Mouse (Mus musculus): ENCODE measurements around the gene Lrrc45.

The Lrrc45 gene

DNA sequence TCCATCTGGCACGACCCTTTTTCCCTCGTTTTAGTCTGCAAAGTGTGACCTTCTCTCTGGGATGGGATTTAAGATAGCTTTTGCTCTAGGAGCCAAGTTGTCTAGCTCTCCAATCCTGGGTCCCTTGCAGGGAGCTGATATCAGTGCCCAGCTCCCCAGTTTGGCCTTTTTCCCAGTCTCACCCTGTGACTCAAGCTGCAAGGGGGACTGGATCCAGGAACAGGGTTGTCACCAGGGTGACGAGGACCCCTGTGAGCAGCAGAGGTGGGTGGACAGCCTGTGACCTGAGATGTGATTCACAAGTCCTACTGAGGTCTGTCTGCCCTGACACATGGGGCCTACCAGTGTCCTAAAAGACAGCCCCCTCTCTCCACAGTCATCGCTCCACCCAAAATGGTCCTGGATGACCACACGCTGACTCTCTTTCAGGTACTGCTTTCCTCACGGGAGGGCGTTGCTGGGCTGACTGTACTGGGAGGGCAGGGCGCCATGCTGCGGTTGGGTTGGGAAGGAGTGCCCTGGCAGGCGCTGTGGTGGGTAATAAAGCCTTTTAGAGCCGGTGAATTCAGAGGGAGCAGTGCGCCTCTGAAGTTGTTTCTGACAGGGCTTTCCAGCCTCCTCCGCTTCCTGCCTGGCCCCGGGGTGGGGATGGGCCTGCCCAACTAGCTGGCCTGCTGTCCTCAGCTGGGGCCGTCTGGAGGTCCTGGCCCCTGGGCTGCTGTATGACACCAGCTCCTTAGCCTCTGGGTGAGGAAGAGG lies 9.8 kb upstream of the Lrrc45 start:
- in situ Hi-C loops (cut with MboI, MseI) = no loop called here

DNA sequence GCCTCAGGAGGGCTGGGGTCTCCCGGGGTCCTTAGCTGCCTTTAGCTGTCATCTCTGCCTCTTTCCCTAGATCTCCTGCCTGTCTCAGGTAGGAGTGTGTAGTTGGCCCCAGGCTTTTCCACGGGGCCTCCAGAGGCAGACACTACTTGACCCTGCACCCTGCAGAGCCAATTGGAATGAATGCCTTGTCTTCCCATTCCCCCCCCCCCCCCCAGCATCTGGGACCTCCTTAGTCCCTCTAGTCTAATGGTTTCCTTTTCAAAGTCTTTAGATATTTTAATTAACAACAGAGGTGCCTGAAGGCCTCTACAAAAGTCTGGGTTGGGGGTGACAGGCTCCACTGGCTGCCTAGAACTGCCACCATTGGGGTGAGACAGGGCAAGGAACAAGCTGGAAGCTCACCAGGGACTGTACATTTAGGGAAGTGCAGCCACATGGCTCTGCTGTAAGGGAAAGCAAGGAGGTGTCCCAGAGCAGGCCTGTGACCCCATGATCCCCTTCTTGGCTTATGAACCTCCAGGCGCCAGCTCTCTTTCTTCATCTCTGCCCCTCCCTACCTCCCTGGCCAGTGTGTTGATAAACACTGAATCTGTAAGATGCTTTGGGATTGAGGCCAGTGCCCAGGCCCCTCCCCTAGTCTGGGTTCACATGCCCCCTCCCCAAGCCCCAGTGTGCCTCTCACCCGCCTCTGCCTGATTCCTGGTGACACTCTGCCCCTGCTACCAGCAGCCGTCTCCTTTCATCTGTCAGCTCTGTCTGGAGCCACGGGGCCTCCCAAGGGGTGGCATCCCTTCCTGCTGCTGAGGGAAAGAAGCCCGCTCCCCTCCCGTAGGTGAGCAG lies 9.0 kb upstream of the Lrrc45 start:
- in situ Hi-C loops (cut with MboI, MseI) = no loop called here

GRCm38 (mm10) chr11:120706120-120706519 lies 7.6 kb upstream of the Lrrc45 start:
- in situ Hi-C loops (cut with MboI, MseI) = no loop called here

- in situ Hi-C loops (cut with MboI, MseI) = no loop called here
Observed at GRCm38 (mm10) chr11:120707225-120707624, 6.5 kb upstream of the Lrrc45 start.

DNA sequence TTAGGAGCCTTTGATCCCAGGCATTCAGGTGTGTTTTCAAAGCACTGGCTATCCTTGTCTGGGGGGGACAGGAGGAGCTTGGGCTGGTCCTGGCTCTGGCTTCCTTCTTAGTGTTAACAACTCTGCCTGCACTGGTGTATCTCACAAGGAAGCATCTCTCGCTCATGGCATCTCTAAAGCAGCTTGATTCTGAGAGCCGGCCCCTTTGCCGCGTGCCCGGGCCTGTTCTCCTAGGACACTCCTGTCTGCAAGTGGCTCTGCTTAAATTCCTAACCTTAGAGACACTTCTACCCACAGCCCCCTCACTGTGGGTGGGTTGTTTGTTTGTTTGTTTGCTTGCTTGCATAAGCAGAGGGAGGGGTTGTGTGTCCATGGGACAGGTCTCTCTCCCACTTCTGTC lies 5.8 kb upstream of the Lrrc45 start:
- in situ Hi-C loops (cut with MboI, MseI) = no loop called here

DNA sequence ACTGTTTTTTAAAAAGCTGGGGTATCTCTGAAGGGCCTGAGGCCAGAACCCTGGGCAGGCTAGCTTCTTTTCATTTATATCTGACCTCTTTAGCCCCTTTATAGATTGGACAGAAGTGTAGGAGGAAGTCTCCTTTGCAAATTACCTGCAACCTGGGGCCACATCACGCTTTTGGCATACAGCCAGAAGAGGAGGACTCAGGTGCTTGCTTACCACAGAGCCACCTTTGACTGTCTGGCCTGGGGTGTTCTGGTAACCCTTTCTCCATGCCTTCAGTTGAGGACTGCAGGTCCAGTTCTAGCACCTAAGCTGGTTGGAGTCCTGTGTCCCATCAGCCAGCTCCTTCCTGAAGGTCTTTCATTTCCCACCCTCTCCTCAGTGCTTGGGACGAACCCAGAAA lies 4.2 kb upstream of the Lrrc45 start:
- in situ Hi-C loops (cut with MboI, MseI) = no loop called here

DNA sequence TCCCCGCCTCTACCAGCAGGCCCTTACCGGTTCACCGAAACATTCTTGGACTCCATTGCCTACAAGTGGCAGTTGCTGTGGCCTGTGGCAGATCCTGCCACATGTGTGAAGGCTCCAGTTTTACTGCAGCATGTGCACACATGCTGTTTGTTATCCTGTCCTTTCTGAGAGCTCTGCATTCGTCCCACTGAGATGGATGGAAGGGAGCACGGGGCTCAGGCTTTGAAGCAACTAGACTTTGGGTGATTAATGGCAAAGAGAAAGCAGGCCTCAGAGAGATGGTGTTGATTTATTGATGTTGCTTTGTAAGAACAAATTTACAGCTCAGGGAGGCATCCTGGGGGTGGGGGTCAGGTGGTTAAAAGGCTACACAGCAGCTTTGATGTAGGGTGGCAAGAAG lies 3.1 kb upstream of the Lrrc45 start:
- in situ Hi-C loops (cut with MboI, MseI) = loop anchor here (5.0 kb wide), 1 partner anchor 88 kb away; no protein-coding TSS in a partner anchor

GRCm38 (mm10) chr11:120711980-120712604 lies 1.6 kb upstream of the Lrrc45 start:
- in situ Hi-C loops (cut with MboI, MseI) = loop anchor here (5.0 kb wide), 1 partner anchor 90 kb away; no protein-coding TSS in a partner anchor

GRCm38 (mm10) chr11:120712771-120713568 lies 755 bp upstream of the Lrrc45 start:
- in situ Hi-C loops (cut with MboI, MseI) = loop anchor here (5.0 kb wide), 1 partner anchor 91 kb away; no protein-coding TSS in a partner anchor

GRCm38 (mm10) chr11:120714546-120714945 lies 821 bp downstream of the Lrrc45 start:
- in situ Hi-C loops (cut with MboI, MseI) = loop anchor here (5.0 kb wide), 1 partner anchor 92 kb away; no protein-coding TSS in a partner anchor

GRCm38 (mm10) chr11:120715131-120715530 lies 1.4 kb downstream of the Lrrc45 start:
- in situ Hi-C loops (cut with MboI, MseI) = no loop called here

DNA sequence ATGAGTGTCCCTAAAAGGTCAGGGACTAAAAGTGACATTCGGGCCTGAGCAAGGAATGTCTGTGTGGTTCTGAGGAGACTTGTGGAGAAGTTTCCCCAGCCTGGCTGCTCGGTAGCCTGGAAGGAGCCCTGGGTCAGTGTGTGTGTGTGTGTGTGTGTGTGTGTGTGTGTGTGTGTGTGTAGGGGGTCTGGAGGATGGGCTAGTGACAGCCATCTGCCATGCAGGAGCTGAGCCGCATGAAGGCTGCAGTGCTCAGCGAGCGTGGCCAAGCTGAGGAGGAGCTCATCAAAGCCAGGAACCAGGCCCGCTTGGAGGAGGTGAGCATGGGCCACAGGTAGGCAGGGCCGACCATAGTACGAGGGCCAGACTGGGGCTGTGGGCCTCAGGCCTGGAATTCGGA lies 5.5 kb downstream of the Lrrc45 start:
- in situ Hi-C loops (cut with MboI, MseI) = no loop called here

- in situ Hi-C loops (cut with MboI, MseI) = no loop called here
Observed at GRCm38 (mm10) chr11:120719841-120720376, 6.2 kb downstream of the Lrrc45 start.

GRCm38 (mm10) chr11:120720450-120720849 lies 6.7 kb downstream of the Lrrc45 start:
- in situ Hi-C loops (cut with MboI, MseI) = no loop called here

DNA sequence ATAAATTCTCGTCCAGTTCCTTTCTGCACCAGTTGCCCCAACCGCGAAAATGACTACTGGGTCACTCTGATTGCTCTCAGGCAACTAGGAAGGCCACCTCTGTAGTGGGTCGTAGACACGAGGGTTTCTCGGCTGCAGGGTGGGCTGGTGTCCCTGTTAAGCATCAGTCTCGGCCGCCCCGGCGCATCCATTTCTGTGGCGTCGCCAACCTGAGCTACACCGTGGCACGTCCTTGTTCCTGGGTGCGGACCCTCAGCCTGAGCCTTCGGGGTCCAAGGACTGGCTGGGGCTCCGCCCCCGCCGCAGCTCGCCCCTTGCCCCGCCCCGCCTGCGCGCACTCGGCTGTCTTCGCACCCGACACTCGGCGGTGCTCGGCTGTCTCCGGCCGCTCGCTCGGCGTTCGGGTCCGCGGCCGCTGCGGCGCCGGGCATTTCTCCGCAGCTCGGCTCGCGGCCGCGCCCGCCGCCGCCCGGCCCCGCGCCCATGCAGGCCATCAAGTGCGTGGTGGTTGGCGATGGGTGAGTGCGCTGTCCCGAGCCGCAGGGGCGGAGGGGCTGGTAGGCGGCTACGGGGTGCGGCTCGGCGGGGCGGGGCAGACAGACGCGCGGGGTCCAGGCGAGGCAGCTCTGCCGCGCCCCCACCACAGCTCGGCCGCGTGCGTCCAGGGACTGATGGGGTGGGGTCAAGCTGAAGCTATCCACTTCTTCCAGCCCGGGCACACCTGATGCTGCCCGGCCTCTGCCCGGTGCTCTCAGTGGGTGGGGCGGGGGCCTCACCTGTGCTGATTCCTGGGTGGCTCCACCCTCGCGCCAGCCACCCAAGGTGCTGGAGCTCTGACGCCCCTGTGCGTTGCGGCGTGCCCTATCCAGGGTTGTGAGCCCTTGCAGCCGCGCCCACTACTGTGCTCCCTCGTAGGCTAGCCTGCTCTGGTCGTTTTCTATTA lies 7.7 kb downstream of the Lrrc45 start, which contains the start of gene Rac3:
Gene Rac3 (plus strand): TSS at position 347 of the 943 bp plus-strand sequence.
- in situ Hi-C loops (cut with MboI, MseI) = no loop called here

DNA sequence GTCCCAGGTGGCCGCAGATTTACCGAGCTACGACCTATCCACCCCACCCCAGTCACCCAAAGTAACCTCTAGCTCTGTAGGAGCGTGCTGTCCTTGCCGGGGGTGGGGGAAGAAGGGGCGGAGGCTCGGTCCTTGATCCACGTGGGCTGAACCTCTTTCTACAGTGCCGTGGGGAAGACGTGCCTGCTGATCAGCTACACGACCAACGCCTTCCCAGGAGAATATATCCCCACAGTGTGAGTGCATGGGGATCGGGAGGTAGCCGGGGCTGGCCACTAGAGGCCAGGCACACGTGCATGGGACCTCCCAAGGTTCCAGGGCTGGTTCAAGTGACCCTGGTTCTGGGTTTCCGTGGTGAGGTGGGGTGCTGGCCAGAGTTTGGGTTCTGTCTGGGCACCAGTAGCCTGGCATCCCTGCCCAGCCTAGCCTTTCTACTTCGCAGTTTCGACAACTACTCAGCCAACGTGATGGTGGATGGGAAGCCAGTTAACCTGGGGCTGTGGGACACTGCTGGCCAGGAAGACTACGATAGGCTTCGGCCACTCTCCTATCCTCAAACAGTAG lies 8.4 kb downstream of the Lrrc45 start:
- in situ Hi-C loops (cut with MboI, MseI) = no loop called here

GRCm38 (mm10) chr11:120722761-120723382 lies 9.1 kb downstream of the Lrrc45 start:
- in situ Hi-C loops (cut with MboI, MseI) = no loop called here

GRCm38 (mm10) chr11:120723509-120723908 lies 9.8 kb downstream of the Lrrc45 start:
- in situ Hi-C loops (cut with MboI, MseI) = no loop called here

Measured in regulatory T cell (primary cell).